ENCODE assay signal across 10 mouse cellular contexts in the genomic region with DNA sequence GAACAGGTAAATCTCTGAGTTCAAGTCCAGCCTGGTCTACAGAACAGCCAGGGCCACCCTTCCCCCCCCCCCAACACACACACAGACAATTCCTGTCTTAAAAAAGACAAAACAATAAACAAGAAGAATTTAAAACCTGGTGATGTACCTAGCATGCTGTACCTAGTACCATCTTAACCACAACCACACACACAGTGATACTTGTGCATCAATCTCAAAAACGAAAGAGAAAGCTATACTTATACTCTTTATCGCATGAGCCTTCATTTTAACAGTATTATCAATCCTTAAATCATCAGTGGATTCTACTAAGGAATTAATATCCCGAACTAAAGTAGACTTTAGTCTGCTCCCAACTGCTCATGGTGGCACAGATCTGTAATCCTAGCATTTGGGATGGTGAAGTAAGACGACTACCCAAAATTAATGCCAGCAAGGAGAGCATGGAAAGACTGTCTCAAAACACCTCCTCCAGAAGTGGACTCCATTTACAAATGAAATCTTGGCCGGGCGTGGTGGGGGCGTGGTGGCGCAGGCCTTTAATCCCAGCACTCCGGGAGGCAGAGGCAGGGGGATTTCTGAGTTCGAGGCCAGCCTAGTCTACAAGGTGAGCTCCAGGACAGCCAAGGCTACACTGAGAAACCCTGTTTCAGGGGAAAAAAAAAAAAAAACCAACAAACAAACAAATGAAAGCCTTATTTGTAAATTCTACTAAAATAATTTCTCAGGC. TPM values are rescaled to one million over a fixed set of nuclear protein-coding genes. Genes with fewer than 3 reads are reported as not detected.
DNase-seq lines count a peak whose midpoint lies in the region; ATAC-seq and TF ChIP-seq lines count a peak whose summit lies in the region.
"Had no signal": no experiment of that assay in that cellular context is flagged by ENCODE, and none has a peak within 500 bp of the region (broad histone marks: within the 10 kb centered on the region; RNA-seq: fewer than 3 reads in every experiment).

No protein-coding gene starts in this region.

- H3K27me3 ChIP-seq in heart, embryonic 16.5 days (ENCODE audit: control insufficient read depth, insufficient read depth, low read length) = no peaks in the 10 kb centered on the region
- H3K27me3 ChIP-seq in hindbrain, postnatal 0 days (ENCODE audit: insufficient read depth, low read length) = no peaks in the 10 kb centered on the region
- no peaks in the 10 kb centered on the region for H3K27me3 ChIP-seq in midbrain, postnatal 0 days (ENCODE audit: insufficient read depth, low read length)
- H3K27me3 ChIP-seq: Patski had no signal

- no peak for DNase-seq in heart, postnatal 10 days
- DNase-seq in ZHBTc4 (ENCODE audit: low read depth, low spot score) = peak; percentile 75
- DNase-seq in hindbrain, postnatal 0 days (ENCODE audit: low spot score) = no peak
- DNase-seq in midbrain, postnatal 0 days (ENCODE audit: low spot score) = no peak
- no peak for DNase-seq in urinary bladder, postnatal 14 days (ENCODE audit: low spot score)
- DNase-seq in frontal cortex, postnatal 25 days (ENCODE audit: low spot score in 2 of 2) = no peak
- DNase-seq in layer of hippocampus, postnatal 36 days = no peak

- H3K4me2 ChIP-seq in heart, embryonic 16.5 days (ENCODE audit: low read depth, low read length) = peak overlapping the region; percentile 91
- peak overlapping the region; percentile 69 for H3K4me2 ChIP-seq in hindbrain, postnatal 0 days (ENCODE audit: low read depth, low read length)
- peak overlapping the region; percentile 59 for H3K4me2 ChIP-seq in midbrain, postnatal 0 days (ENCODE audit: low read depth, low read length, poor library complexity, severe bottlenecking)

- intact Hi-C loops in heart, postnatal 10 days (cut with DNase I) = loop anchor here (5.0 to 10.0 kb wide), 2 partner anchors 69 to 196 kb away; a partner anchor contains a TSS

- H3K9me3 ChIP-seq in heart, embryonic 16.5 days (replicated peaks; ENCODE audit: control insufficient read depth, low read length) = no peaks in the 10 kb centered on the region
- no peaks in the 10 kb centered on the region for H3K9me3 ChIP-seq in hindbrain, postnatal 0 days (ENCODE audit: low read length)
- no peaks in the 10 kb centered on the region for H3K9me3 ChIP-seq in midbrain, postnatal 0 days (ENCODE audit: low read length)

- TF ChIP-seq CTCF in hindbrain, postnatal 0 days (IDR thresholded peaks at IDR 0.05; ENCODE audit: low read depth) = no peak
- no peak for TF ChIP-seq CTCF in midbrain, postnatal 0 days (IDR thresholded peaks at IDR 0.05)

- no peak for ATAC-seq in heart, embryonic 16.5 days (replicated peaks; ENCODE audit: extremely low read depth, insufficient read depth, low FRiP score)
- ATAC-seq in hindbrain, postnatal 0 days = no peak
- ATAC-seq in midbrain, postnatal 0 days (ENCODE audit: low FRiP score) = no peak
- ATAC-seq: Patski had no signal

- no peak overlapping the region for H3K27ac ChIP-seq in heart, embryonic 16.5 days (ENCODE audit: low read length)
- no peak overlapping the region for H3K27ac ChIP-seq in hindbrain, postnatal 0 days
- no peak overlapping the region for H3K27ac ChIP-seq in midbrain, postnatal 0 days (ENCODE audit: low read depth, low read length)

- no peak overlapping the region for H3K9ac ChIP-seq in heart, embryonic 16.5 days (ENCODE audit: low read length)
- H3K9ac ChIP-seq in hindbrain, postnatal 0 days (replicated peaks; ENCODE audit: low read length) = peak overlapping the region; percentile 98; the same call in 1 of the 2 replicates
- H3K9ac ChIP-seq in midbrain, postnatal 0 days (replicated peaks; ENCODE audit: low read length, poor library complexity, severe bottlenecking) = no peak overlapping the region

- WGBS in heart, embryonic 16.5 days = 83% methylated on average over 10 of the region's 10 CpGs
- 84% methylated on average over 10 of the region's 10 CpGs for WGBS in hindbrain, postnatal 0 days
- WGBS in midbrain, postnatal 0 days = 85% methylated on average over 10 of the region's 10 CpGs

- peak overlapping the region; percentile 95; the same call in 1 of the 2 replicates for H3K4me3 ChIP-seq in heart, embryonic 16.5 days (ENCODE audit: low read length)
- H3K4me3 ChIP-seq in hindbrain, postnatal 0 days (ENCODE audit: low read length) = peak overlapping the region; percentile 74
- peak overlapping the region; percentile 99 for H3K4me3 ChIP-seq in midbrain, postnatal 0 days (ENCODE audit: low read depth, low read length)

- peaks cover 25% of the 10 kb centered on the region for H3K4me1 ChIP-seq in heart, embryonic 16.5 days (ENCODE audit: control insufficient read depth, insufficient read depth, low read length)
- H3K4me1 ChIP-seq in hindbrain, postnatal 0 days (ENCODE audit: insufficient read depth, low read length) = peaks cover 11% of the 10 kb centered on the region; the same call in 1 of the 2 replicates
- peaks cover 11% of the 10 kb centered on the region for H3K4me1 ChIP-seq in midbrain, postnatal 0 days (ENCODE audit: insufficient read depth, low read length)

- H3K36me3 ChIP-seq in heart, embryonic 16.5 days (ENCODE audit: control insufficient read depth, insufficient read depth) = peaks cover 6% of the 10 kb centered on the region
- H3K36me3 ChIP-seq in hindbrain, postnatal 0 days (ENCODE audit: insufficient read depth, low read length) = no peaks in the 10 kb centered on the region
- H3K36me3 ChIP-seq in midbrain, postnatal 0 days (ENCODE audit: insufficient read depth, low read length) = no peaks in the 10 kb centered on the region

RNA-seq across cellular contexts. Expression of a gene that starts 1.7 kb away (rescaled TPM):
- polyA plus RNA-seq in heart, embryonic 16.5 days (2015; fragmentation: Nextera tagmentation; extraction: Ambion mirVana) = 12.4 and 13.0 TPM in 2 replicates
- 10 to 100 TPM; 21.4 to 22.4 TPM for total RNA-seq in heart, postnatal 10 days (2021)
- total RNA-seq in hindbrain, postnatal 0 days (2014; rRNA removed) = 22.6 and 25.6 TPM in 2 replicates
- polyA plus RNA-seq in hindbrain, postnatal 0 days (2015; fragmentation: Nextera tagmentation; extraction: Ambion mirVana) = 15.1 and 15.6 TPM in 2 replicates
- total RNA-seq in midbrain, postnatal 0 days (2014; rRNA removed) = 36.5 and 42.4 TPM in 2 replicates
- polyA plus RNA-seq in midbrain, postnatal 0 days (2015; fragmentation: Nextera tagmentation; extraction: Ambion mirVana) = 15.9 and 18.9 TPM in 2 replicates
- total RNA-seq in layer of hippocampus, postnatal 36 days (2021) = 10 to 100 TPM; 25.9 to 28.1 TPM

RNA-seq across cellular contexts. Expression of a gene that starts 12.5 kb away (rescaled TPM):
- not detected in 2 replicates for polyA plus RNA-seq in heart, embryonic 16.5 days (2015; fragmentation: Nextera tagmentation; extraction: Ambion mirVana)
- total RNA-seq in heart, postnatal 10 days (2021) = not detected
- not detected in 2 replicates for total RNA-seq in hindbrain, postnatal 0 days (2014; rRNA removed)
- polyA plus RNA-seq in hindbrain, postnatal 0 days (2015; fragmentation: Nextera tagmentation; extraction: Ambion mirVana) = not detected in 2 replicates
- not detected in 2 replicates for total RNA-seq in midbrain, postnatal 0 days (2014; rRNA removed)
- polyA plus RNA-seq in midbrain, postnatal 0 days (2015; fragmentation: Nextera tagmentation; extraction: Ambion mirVana) = 0.26 TPM in 1 of 2 replicates, not detected in the other
- not detected for total RNA-seq in layer of hippocampus, postnatal 36 days (2021)
- polyA plus RNA-seq: gonadal fat pad, adult 2 months; Patski had no signal
